Mouse (Mus musculus) E14TG2a.4 (cell line): ENCODE results near the gene Krtap28-13.

Experiments
- CTCF ChIP-seq: conservative IDR thresholded peaks from 2 replicates; pipeline ENCODE4 v1.5.1; 2014; ENCODE audit warnings: low read length
- NANOG ChIP-seq: IDR thresholded peaks from 2 replicates; pipeline ENCODE4 v1.6.1; 2014; ENCODE audit warnings: borderline replicate concordance, low read length, mixed read lengths
- POU5F1 ChIP-seq: IDR thresholded peaks from 2 replicates; pipeline ENCODE4 v1.6.1; 2014; ENCODE audit warnings: low read length, borderline replicate concordance

DNA sequence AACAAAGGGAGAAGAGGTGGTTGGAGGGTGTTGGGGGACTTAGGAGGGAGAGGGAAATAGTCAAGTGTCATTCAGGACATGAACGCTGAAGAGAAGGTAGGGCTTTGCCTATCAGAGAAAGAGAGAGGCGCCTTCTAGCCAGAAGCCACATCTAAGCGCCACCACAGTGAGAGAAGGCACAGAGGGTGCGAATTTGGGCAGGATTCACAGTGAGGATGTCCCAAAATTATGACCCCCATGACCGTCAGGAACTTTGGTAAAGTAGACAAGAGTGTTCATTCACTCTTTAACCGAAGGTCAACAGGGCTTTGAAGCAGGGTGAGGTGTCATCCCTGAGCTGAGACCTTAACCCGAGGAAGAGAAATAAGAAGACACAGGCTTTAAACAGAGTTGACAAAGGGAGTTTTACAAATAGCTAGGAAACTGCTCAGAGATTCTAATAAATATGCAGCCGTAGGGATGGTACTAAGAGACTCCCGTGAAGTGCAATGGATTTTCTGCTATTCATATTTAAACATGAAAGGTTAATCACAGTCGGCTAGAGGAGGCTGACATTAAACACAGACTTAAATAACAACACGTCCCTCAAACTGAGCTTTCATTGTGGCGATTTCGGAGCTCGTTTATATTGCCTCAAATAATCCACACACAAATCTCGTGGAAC, 14.9 kb downstream of the Krtap28-13 start:
- TF ChIP-seq CTCF (no peak), NANOG (no peak), POU5F1 (no peak)
